Mouse (Mus musculus) c-Kit-positive CD71-positive TER-119-negative erythroid progenitor cells, embryonic 14.5 days (primary cell): ENCODE data around the gene Lama2.
"Not testable (repeated sequence)": the region's sequence is repeated elsewhere in the genome, so short reads cannot be mapped to it uniquely, and the experiment has no call there.

ENCODE experiments used
- DNase-seq: peaks from one replicate; pipeline ENCODE4 v3.0.0-alpha.2; 2013; ENCODE audit warnings: low read depth

Gene Lama2

GRCm38 (mm10) chr10:27005716-27006115, 613.8 kb downstream of the Lama2 start:
- DNase-seq = no peak

- DNase-seq = no peak
Measured at GRCm38 (mm10) chr10:27001554-27002178, 617.9 kb downstream of the Lama2 start.

- no peak for DNase-seq
Measured at GRCm38 (mm10) chr10:26996684-26997083, 622.9 kb downstream of the Lama2 start.

- DNase-seq = no peak
Measured at GRCm38 (mm10) chr10:26995987-26996386, 623.6 kb downstream of the Lama2 start.

- no peak for DNase-seq
Measured at GRCm38 (mm10) chr10:26995182-26995975, 624.2 kb downstream of the Lama2 start.

- no peak for DNase-seq
Measured at GRCm38 (mm10) chr10:26993971-26994761, 625.4 kb downstream of the Lama2 start.

- DNase-seq = no peak
Measured at GRCm38 (mm10) chr10:26985451-26985850, 634.1 kb downstream of the Lama2 start.

GRCm38 (mm10) chr10:26984082-26984481, 635.5 kb downstream of the Lama2 start:
- not testable (repeated sequence) for DNase-seq

- no peak for DNase-seq
Measured at GRCm38 (mm10) chr10:26983583-26983982, 636.0 kb downstream of the Lama2 start.

GRCm38 (mm10) chr10:26982621-26983020, 636.9 kb downstream of the Lama2 start:
- no peak for DNase-seq

- DNase-seq = peak; percentile 58
Measured at GRCm38 (mm10) chr10:26975372-26975771, 644.2 kb downstream of the Lama2 start.

- no peak for DNase-seq
Measured at GRCm38 (mm10) chr10:26974224-26974623, 645.3 kb downstream of the Lama2 start.

- DNase-seq = no peak
Measured at GRCm38 (mm10) chr10:26973575-26973974, 646.0 kb downstream of the Lama2 start.

- no peak for DNase-seq
Measured at GRCm38 (mm10) chr10:26958513-26958912, 661.0 kb downstream of the Lama2 start.

- DNase-seq = no peak
Measured at GRCm38 (mm10) chr10:26950448-26950847, 669.1 kb downstream of the Lama2 start.

- DNase-seq = no peak
Measured at GRCm38 (mm10) chr10:26949667-26950066, 669.9 kb downstream of the Lama2 start.

- DNase-seq = no peak
Measured at GRCm38 (mm10) chr10:26948331-26948730, 671.2 kb downstream of the Lama2 start.

- DNase-seq = no peak
Measured at GRCm38 (mm10) chr10:26939549-26939948, 680.0 kb downstream of the Lama2 start.

- DNase-seq = not testable (repeated sequence)
Measured at GRCm38 (mm10) chr10:26938464-26938863, 681.1 kb downstream of the Lama2 start.

- DNase-seq = not testable (repeated sequence)
Measured at GRCm38 (mm10) chr10:26936056-26936455, 683.5 kb downstream of the Lama2 start.
